Comparison of ENCODE assay signal across 17 mouse cellular contexts in genomic region chr2:117438079-117438478, GRCm38 (mm10).
DNase-seq lines count a peak whose midpoint lies in the region; ATAC-seq and TF ChIP-seq lines count a peak whose summit lies in the region.
"Had no signal": no experiment of that assay in that cellular context is flagged by ENCODE, and none has a peak within 500 bp of the region (broad histone marks: within the 10 kb centered on the region; RNA-seq: fewer than 3 reads in every experiment).

No protein-coding gene starts in this region.

- H3K4me1 ChIP-seq in ES-E14 (ENCODE audit: control insufficient read depth in 2 of 2, insufficient read depth in 2 of 2, low read length in 2 of 2, poor library complexity in 1 of 2) = no peaks in the 10 kb centered on the region
- H3K4me1 ChIP-seq: embryonic facial prominence, embryonic 15.5 days; heart, embryonic 12.5 days; hindbrain, embryonic 15.5 days; limb, embryonic 15.5 days; midbrain, embryonic 12.5 days; neural tube, embryonic 12.5 days; stomach, embryonic 15.5 days had no signal

- no peaks in the 10 kb centered on the region for H3K9me3 ChIP-seq in ES-E14 (ENCODE audit: control insufficient read depth, insufficient read depth, low read depth, low read length)
- H3K9me3 ChIP-seq: embryonic facial prominence, embryonic 15.5 days; heart, embryonic 12.5 days; hindbrain, embryonic 15.5 days; limb, embryonic 15.5 days; midbrain, embryonic 12.5 days; neural tube, embryonic 12.5 days; stomach, embryonic 15.5 days had no signal

- no peak overlapping the region for H3K4me3 ChIP-seq in left cerebral cortex, adult 2 months
- H3K4me3 ChIP-seq in ES-E14 (ENCODE audit: insufficient read depth in 1 of 2, low read depth in 1 of 2, low read length in 2 of 2, poor library complexity in 1 of 2, severe bottlenecking in 1 of 2) = no peak overlapping the region
- H3K4me3 ChIP-seq: embryonic facial prominence, embryonic 15.5 days; heart, embryonic 12.5 days; hindbrain, embryonic 15.5 days; limb, embryonic 15.5 days; midbrain, embryonic 12.5 days; neural tube, embryonic 12.5 days; stomach, embryonic 15.5 days had no signal

- no peak overlapping the region; the same call in 1 of the 2 replicates for H3K27ac ChIP-seq in left cerebral cortex, adult 2 months
- no peak overlapping the region for H3K27ac ChIP-seq in ES-E14 (ENCODE audit: insufficient read depth, low read depth, low read length, poor library complexity, severe bottlenecking)
- H3K27ac ChIP-seq: embryonic facial prominence, embryonic 15.5 days; hindbrain, embryonic 15.5 days; limb, embryonic 15.5 days; midbrain, embryonic 12.5 days; neural tube, embryonic 12.5 days; stomach, embryonic 15.5 days had no signal

- no peaks in the 10 kb centered on the region for H3K36me3 ChIP-seq in ES-E14 (ENCODE audit: control insufficient read depth, insufficient read depth, low read length, poor library complexity, severe bottlenecking)
- H3K36me3 ChIP-seq in splenic B cell, adult 2 months (ENCODE audit: control insufficient read depth, insufficient read depth, low read length, poor library complexity, severe bottlenecking) = no peaks in the 10 kb centered on the region
- H3K36me3 ChIP-seq: embryonic facial prominence, embryonic 15.5 days; heart, embryonic 12.5 days; hindbrain, embryonic 15.5 days; limb, embryonic 15.5 days; midbrain, embryonic 12.5 days; neural tube, embryonic 12.5 days; stomach, embryonic 15.5 days had no signal

- intact Hi-C loops in left cerebral cortex, adult 2 months (cut with DNase I) = loop anchor here (1.0 to 5.0 kb wide), 4 partner anchors 21 to 541 kb away; partner anchors contain the start of gene Rasgrp1

- DNase-seq in CD4-positive, CD25-positive, alpha-beta regulatory T cell, adult 2 months (ENCODE audit: low read depth, low spot score) = peak; percentile 60
- DNase-seq in left cerebral cortex, adult 2 months (ENCODE audit: extremely low spot score in 1 of 2, low spot score in 2 of 2) = no peak
- DNase-seq in left cerebral cortex, adult 9 months (ENCODE audit: low spot score in 2 of 2) = no peak
- peak; percentile 31 for DNase-seq in ES-E14 (ENCODE audit: low read depth, low spot score)
- peak; percentile 25 for DNase-seq in splenic B cell, adult 2 months (ENCODE audit: low read depth, low spot score)
- no peak for DNase-seq in heart, adult 18-20 months
- no peak for DNase-seq in adrenal gland, adult 8-10 months
- DNase-seq: cerebellum, postnatal 25 days; lung, postnatal 14 days had no signal

- no peak for ATAC-seq in CD4-positive, CD25-positive, alpha-beta regulatory T cell, adult 4 months

- no peaks in the 10 kb centered on the region for H3K27me3 ChIP-seq in splenic B cell, adult 2 months (ENCODE audit: control insufficient read depth, insufficient read depth, low read length, poor library complexity, severe bottlenecking)
- H3K27me3 ChIP-seq: embryonic facial prominence, embryonic 15.5 days; heart, embryonic 12.5 days; hindbrain, embryonic 15.5 days; limb, embryonic 15.5 days; neural tube, embryonic 12.5 days; stomach, embryonic 15.5 days had no signal

- in situ Hi-C loops in ES-E14 (cut with MboI; ENCODE audit: low sequenced_read_pairs in 2 of 2, unreplicated experiment in 2 of 2) = loop anchor here (25.0 kb wide), 2 partner anchors 176 to 551 kb away; partner anchors contain the start of gene Tmco5 (in 1 of the 2)

- H3K9ac ChIP-seq in ES-E14 (ENCODE audit: insufficient read depth, low read depth, low read length, poor library complexity, severe bottlenecking) = no peak overlapping the region
- H3K9ac ChIP-seq: embryonic facial prominence, embryonic 15.5 days; heart, embryonic 12.5 days; hindbrain, embryonic 15.5 days; limb, embryonic 15.5 days; midbrain, embryonic 12.5 days; neural tube, embryonic 12.5 days; stomach, embryonic 15.5 days had no signal

- TF ChIP-seq CTCF in left cerebral cortex, adult 2 months (IDR thresholded peaks at IDR 0.05) = peak; percentile 20

TF ChIP-seq in ES-E14, 5 proteins besides CTCF, POLR2A, EP300 and RAD21:
- no peak for TF ChIP-seq ZNF384 (IDR thresholded peaks at IDR 0.05; ENCODE audit: low read depth, low read length)
- no peak for TF ChIP-seq MAFK (IDR thresholded peaks at IDR 0.05; ENCODE audit: insufficient read depth, low read depth, low read length)
- no peak for TF ChIP-seq CHD2 (IDR thresholded peaks at IDR 0.05; ENCODE audit: low read depth, low read length)
- TF ChIP-seq ZC3H11A (IDR thresholded peaks at IDR 0.05; ENCODE audit: borderline replicate concordance, low read depth, low read length) = no peak

Comparison
In these comparisons a context has a peak if more than half of its experiments do, and no peak if none do; other contexts are left out.
1. DNase-seq: peak in CD4-positive, CD25-positive, alpha-beta regulatory T cell, adult 2 months (single experiment), ES-E14 (single experiment) and splenic B cell, adult 2 months (single experiment); none in left cerebral cortex, adult 2 months (0 of 2), left cerebral cortex, adult 9 months (0 of 2), heart, adult 18-20 months (0 of 2) and adrenal gland, adult 8-10 months (single experiment).